Mouse (Mus musculus) layer of hippocampus, postnatal 36 days (tissue): ENCODE results near the gene Nek1. TPM values are rescaled to one million over a fixed set of nuclear protein-coding genes. Genes with fewer than 3 reads are reported as not detected.

Experiments used
- DNase-seq, 2 experiments: peaks; one replicate each; pipeline ENCODE4 v3.0.0; 2022
- total RNA-seq, 2 experiments: library from RNA; stranded (reverse); gene quantifications; 2 replicates each; pipeline ENCODE4 v1.2.3; 2021

Nek1 gene
- total RNA-seq, 2 experiments from 2014 or later, result 26.2 to 31.0 TPM

DNA sequence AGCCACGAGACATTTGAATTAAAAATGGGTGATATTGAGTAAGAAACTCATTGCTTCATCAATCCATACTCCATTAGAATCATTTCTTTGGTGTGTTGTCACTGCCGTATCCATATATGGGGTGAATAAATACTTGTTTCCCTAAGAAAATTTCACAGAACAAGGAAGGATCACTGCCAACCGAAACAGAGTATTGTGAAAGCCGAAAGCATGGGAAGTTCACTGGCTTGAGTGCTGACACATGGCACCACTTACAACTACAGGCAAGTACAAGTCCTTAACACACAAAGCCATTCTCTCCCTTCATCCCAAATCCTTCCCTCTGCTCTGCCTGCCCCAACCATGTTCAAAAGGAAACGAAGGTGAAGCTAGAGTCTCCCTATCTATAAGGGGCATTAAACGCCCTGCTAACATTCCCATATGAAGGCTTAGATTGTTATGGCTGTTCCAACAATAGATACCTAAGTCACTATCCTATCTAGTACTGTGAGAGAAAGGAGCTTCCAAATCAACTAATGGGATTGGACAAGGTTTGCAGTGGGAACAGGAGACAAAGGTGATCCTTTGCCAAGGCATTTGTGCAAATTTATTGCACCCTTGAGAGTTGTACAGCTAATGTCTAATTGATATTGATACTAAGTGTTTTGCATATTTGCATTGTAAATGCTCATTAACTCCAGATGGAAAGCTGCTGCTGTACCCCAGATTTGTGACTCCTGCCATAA, 168.6 kb downstream of the Nek1 start:
- DNase-seq, result no peak

DNA sequence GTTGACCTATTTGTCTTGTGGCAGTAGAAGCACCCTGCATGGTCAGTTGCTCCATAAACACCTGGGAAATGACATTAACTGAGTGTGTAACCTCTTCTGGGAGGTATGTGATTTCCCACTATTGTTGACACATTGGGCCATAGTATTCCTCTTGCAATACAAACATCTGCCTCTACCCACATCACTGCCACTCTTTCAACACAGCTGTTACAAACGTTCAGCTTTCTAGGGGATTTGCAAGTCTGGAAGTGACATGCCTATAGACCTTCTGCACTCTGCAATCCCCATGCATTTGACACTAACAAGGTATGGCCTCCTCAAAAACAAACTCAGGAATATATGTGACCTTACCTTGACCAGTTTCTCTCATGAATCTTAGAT, 169.2 kb downstream of the Nek1 start:
- DNase-seq, result no peak

DNA sequence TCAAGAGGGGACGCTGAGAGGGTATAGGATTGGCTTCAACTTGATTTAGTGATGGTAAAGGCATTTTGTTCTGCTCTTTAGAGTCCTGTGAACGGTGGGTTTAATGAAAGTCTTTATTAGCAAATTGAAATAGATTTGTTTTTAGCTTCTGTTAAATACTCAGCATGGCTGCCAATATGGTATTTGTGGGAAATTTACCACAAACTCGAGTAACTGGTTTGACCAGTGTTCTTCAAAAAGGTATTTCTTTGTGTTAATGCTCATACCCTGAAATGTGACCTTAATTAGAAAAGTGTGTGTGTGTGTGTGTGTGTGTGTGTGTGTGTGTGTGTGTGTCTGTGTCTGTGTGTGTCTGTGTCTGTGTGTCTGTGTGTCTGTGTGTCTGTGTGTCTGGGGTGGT, 178.6 kb downstream of the Nek1 start:
- no peak for DNase-seq

DNA sequence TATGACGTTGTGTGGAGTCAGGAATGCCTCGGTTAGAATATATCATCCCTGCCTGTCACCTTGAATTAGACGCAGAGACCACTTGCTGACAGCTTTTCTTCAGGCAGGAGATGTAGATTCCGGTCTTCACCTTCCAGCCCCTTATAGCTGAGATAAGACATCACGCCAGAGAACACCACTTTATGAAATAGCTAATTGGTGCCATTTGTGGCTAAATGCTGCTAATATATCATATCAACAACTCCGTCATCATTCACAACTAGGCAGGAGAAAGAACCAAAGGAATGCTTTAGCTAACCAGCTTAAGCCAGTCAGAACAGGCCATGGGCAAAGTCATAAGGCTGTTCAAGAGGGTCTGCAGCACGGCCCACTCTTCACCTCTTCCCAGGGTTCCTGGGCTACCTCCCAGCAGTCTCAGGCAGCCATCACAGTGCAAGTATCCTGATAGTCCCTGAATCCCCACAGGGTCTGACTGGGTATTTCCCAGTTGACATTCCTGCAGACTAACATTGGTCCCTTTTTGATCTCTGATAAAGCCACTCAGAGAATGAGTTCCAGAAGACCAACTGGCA, 181.0 kb downstream of the Nek1 start:
- DNase-seq, result no peak

DNA sequence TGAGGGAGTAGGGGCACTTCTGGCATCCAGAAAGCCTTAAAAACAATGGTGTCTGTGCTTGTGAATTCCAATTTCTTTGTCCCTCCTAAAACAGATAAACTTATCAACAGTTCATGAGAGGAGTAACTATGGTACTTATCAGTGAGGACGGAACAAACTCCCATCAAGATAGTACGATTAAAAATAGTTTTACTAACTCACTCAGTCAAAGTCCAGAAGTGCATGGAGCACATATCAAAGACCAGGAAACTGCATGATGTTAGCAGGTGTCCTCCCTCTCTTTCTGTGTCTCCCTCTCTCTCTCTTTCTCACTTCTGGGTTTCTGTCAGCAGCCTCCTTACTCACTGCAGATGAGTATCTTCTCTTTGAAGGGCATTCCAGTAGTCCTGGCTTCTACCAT, 182.9 kb downstream of the Nek1 start:
- DNase-seq, result no peak

DNA sequence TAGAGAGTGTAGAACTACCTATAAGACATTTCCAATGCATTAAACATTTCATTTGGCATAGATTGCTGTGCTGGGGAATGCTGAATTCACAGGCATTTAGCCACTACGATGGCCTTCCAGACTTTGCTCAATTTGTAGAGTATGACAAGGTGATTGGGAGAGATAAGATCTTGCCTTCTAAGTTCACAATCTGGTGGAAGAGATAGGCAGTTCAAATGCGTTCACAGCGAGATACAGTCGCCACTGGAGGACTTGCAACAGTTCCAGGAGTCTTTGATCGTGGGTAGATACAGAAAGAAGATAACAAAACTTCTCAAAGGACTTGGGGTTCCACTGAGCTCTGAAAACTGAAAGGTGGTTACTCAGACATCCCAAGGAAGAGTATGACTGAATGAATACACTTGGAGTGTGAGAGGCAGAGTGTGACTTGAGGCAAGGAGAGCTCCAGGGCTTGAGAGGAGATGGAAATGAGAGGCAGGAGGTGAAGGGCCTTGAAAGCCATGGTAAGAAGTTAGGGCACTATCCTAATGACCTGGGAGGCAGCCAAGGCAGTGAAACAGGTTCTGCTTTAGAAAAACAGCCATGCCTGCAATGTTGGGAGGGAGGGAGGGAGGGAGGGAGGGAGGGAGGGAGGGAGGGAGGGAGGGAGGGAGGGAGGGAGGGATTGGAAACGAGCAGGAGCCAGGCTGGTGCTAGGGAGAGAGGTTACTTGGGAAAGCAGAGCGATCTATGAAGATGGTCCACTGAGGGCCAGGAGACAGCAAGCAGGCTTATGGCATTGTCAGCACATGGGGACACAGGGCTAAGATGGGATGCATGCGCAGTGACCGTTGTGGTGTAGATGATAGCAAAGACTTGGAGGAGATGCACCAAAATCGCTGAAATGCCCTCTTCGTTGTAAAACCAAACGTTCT, 184.9 kb downstream of the Nek1 start:
- no peak for DNase-seq

DNA sequence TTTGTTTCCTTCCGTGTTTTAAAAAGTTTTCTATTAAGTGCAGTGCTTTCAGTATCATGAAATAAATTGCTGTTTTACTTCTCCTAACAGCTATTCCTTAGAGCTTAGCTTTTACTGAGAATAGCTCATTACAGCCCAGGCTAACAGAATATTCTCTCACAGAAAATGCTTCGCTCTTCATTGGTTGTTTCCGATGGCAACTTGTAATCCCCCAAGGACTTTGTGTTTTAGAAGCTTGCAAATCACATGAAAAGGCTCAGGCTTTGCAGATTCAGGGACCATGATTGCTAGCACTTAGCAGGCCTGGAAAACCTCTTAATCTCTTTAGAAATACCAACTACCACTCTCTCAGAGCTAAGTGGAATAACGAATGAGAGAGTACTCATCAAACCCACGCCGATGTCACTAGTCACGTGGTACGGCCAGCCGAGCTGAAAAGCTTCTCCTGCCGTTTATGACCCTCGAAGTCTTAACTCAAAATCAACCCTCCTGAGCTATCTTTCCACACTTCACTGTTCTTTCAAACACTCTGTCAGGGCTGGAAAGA, 185.7 kb downstream of the Nek1 start:
- no peak for DNase-seq

Other genes with a start within 250 kb of the Nek1 start
- gene Hpf1, start 102.8 kb upstream of the Nek1 start, total RNA-seq, result 10 to 100 TPM; 48.7 to 51.1 TPM
- 100 to 1,000 TPM; 126 to 132 TPM for gene Clcn3, start 9.9 kb upstream of the Nek1 start, total RNA-seq
- 10 to 100 TPM; 63.3 to 67.5 TPM for gene Sh3rf1, start 230.7 kb downstream of the Nek1 start, total RNA-seq